Mouse (Mus musculus): ENCODE measurements around the gene Hes2. TPM values are rescaled to one million over a fixed set of nuclear protein-coding genes. Genes with fewer than 3 reads are reported as not detected.

Gene Hes2
- total RNA-seq (2014; fragmentation: Nextera tagmentation), result not detected in 2 replicates
- total RNA-seq (2017), result 0.33 and 0.46 TPM in 2 replicates
- polyA plus RNA-seq (2012), result 0.04 and 0.18 TPM in 2 replicates

DNA sequence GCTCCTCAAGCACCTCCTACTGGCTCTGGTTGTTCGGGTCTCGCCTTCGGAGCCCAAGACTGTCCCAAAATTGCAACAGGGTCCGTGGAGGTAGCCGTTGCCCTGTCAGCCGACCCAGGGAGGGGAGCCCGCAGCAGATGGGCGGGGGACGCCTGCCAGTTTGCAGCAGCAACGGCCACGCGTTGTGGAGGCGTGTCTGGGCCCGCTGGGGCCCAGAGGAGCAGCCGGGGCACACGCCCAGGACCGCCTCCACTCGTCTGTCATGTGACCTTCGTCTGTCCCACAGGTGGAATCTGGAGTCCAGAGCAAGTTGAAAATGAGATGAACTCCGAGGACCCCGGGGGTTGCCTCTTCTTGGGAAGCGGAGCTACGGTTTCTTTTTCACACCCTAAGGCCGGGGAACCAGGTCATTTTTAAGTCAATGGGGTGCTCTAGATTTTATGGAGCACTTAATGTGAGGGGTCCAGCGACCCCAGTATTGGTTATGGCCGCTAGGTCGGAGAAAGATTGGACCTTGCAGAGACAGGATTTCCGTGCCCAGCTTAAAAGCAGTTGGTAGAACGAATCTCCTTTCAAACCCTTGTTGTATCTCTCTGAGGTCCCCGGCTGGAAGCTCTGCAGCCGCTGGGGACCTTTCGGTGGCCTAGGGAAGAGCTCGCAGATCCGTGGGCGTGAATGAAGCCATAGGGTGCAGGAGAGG is at the start of gene Hes2:
Gene Hes2 (plus strand): TSS at position 283 of the 700 bp plus-strand sequence.
- no peak for DNase-seq (ENCODE audit: low spot score)
- Histone ChIP-seq H3K9me3 (replicated peaks) (peaks cover 3% of the 10 kb centered on the region; the same call in 1 of the 2 replicates), H3K36me3 (replicated peaks) (no peaks in the 10 kb centered on the region), H3K27me3 (ENCODE audit: insufficient read depth, low read length) (peaks cover 32% of the 10 kb centered on the region), H3K4me1 (ENCODE audit: insufficient read depth, low read depth, low read length) (peaks cover 41% of the 10 kb centered on the region), H3K4me3 (ENCODE audit: low read depth, low read length) (peak within 1 kb of the TSS; percentile 71)
- peak; percentile 62 for ATAC-seq (ENCODE audit: extremely low read depth, insufficient number of reproducible peaks, low FRiP score, poor library complexity, severe bottlenecking)
- TF ChIP-seq GATA1 (IDR thresholded peaks at IDR 0.05; ENCODE audit: borderline replicate concordance, low read length) (no peak), GATA2 (IDR thresholded peaks at IDR 0.05; ENCODE audit: borderline replicate concordance, low read depth, low read length) (no peak), POLR2AphosphoS5 (IDR thresholded peaks at IDR 0.05; ENCODE audit: insufficient replicate concordance, low read depth, low read length) (no peak), CTCF (IDR thresholded peaks at IDR 0.05; ENCODE audit: low read depth, low read length) (no peak), TAL1 (conservative IDR thresholded peaks at IDR 0.05; ENCODE audit: low read depth, low read length) (no peak)

DNA sequence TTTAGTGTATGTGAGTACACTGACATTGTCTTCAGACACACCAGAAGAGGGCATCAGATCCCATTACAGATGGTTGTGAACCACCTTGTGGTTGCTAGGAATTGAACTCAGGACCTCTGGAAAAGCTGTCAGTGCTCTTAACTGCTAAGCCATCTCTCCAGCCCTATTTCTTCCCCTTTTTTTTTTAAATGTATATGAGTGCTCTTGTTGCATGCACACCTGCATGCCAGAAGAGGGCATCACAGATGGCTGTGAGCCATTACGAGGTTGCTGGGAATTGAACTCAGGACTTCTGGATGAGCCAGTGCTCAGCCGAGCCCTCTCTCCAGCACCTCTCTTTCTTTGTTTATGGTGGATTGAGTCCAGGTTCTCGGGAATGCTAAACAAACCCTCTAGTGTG is 49.2 kb upstream of the Hes2 start:
- DNase-seq (ENCODE audit: low spot score), result no peak
- peaks cover 5% of the 10 kb centered on the region; the same call in 1 of the 2 replicates for H3K27me3 ChIP-seq (ENCODE audit: insufficient read depth, low read length)
- peaks cover 15% of the 10 kb centered on the region for H3K4me1 ChIP-seq (ENCODE audit: insufficient read depth, low read depth, low read length)
- ATAC-seq (ENCODE audit: extremely low read depth, insufficient number of reproducible peaks, low FRiP score, poor library complexity, severe bottlenecking), result no peak
- TF ChIP-seq POLR2AphosphoS5 (IDR thresholded peaks at IDR 0.05; ENCODE audit: insufficient replicate concordance, low read depth, low read length), result no peak
- no peak for TF ChIP-seq TAL1 (conservative IDR thresholded peaks at IDR 0.05; ENCODE audit: low read depth, low read length)
- no peak for TF ChIP-seq GATA1 (IDR thresholded peaks at IDR 0.05; ENCODE audit: borderline replicate concordance, low read length)
- TF ChIP-seq GATA2 (IDR thresholded peaks at IDR 0.05; ENCODE audit: borderline replicate concordance, low read depth, low read length), result no peak
- no peak for TF ChIP-seq CTCF (IDR thresholded peaks at IDR 0.05; ENCODE audit: low read depth, low read length)
- H3K36me3 ChIP-seq (replicated peaks), result peaks cover 8% of the 10 kb centered on the region
- H3K4me3 ChIP-seq (ENCODE audit: low read depth, low read length), result no peak overlapping the region
- H3K9me3 ChIP-seq (replicated peaks), result no peaks in the 10 kb centered on the region

DNA sequence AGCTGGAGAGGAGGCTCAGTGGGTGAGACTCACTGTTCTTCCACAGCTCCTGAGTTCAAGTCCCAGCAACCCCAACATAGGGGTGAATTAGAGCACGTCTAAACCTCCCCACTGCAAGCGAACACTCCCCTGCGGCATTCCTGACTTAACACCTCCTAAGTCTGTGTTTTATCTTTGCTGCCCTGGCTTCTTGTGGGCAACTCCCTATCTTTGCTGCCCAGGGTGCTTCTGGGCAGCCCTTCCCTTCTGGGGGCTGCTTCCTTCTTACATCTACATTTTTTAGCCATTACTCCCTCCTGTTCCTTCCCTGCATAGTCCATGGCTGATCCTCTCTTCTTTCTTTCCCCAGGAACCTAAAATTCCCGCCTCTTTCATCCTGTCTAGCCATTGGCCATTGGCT is 48.0 kb upstream of the Hes2 start:
- no peaks in the 10 kb centered on the region for H3K9me3 ChIP-seq (replicated peaks)
- DNase-seq (ENCODE audit: low spot score) (no peak), ATAC-seq (ENCODE audit: extremely low read depth, insufficient number of reproducible peaks, low FRiP score, poor library complexity, severe bottlenecking) (no peak)
- peaks cover 15% of the 10 kb centered on the region for H3K4me1 ChIP-seq (ENCODE audit: insufficient read depth, low read depth, low read length)
- peaks cover 8% of the 10 kb centered on the region for H3K36me3 ChIP-seq (replicated peaks)
- no peak overlapping the region for H3K4me3 ChIP-seq (ENCODE audit: low read depth, low read length)
- H3K27me3 ChIP-seq (ENCODE audit: insufficient read depth, low read length), result peaks cover 12% of the 10 kb centered on the region
- no peak for TF ChIP-seq POLR2AphosphoS5 (IDR thresholded peaks at IDR 0.05; ENCODE audit: insufficient replicate concordance, low read depth, low read length)
- TF ChIP-seq TAL1 (conservative IDR thresholded peaks at IDR 0.05; ENCODE audit: low read depth, low read length), result no peak
- TF ChIP-seq CTCF (IDR thresholded peaks at IDR 0.05; ENCODE audit: low read depth, low read length), result no peak
- no peak for TF ChIP-seq GATA1 (IDR thresholded peaks at IDR 0.05; ENCODE audit: borderline replicate concordance, low read length)
- no peak for TF ChIP-seq GATA2 (IDR thresholded peaks at IDR 0.05; ENCODE audit: borderline replicate concordance, low read depth, low read length)

DNA sequence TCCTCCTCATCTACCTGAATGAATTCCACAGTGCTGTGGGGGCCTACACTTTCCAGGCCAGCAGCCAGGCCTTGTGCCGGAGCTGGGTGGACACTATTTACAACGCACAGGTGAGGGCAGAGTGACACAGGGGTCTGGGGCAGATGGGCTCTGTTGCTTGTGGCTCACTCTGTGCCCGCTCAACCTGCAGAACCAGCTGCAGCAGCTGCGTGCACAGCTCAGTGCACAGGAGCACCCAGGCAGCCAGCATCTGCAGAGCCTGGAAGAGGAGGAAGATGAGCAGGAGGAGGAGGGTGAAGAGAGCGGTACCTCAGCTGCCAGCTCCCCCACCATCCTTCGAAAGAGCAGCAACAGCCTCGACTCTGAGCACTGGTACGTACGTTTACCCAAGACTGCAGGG is 46.3 kb upstream of the Hes2 start:
- TF ChIP-seq GATA1 (IDR thresholded peaks at IDR 0.05; ENCODE audit: borderline replicate concordance, low read length), result no peak
- no peak for TF ChIP-seq POLR2AphosphoS5 (IDR thresholded peaks at IDR 0.05; ENCODE audit: insufficient replicate concordance, low read depth, low read length)
- TF ChIP-seq TAL1 (conservative IDR thresholded peaks at IDR 0.05; ENCODE audit: low read depth, low read length), result no peak
- TF ChIP-seq GATA2 (IDR thresholded peaks at IDR 0.05; ENCODE audit: borderline replicate concordance, low read depth, low read length), result no peak
- H3K36me3 ChIP-seq (replicated peaks), result peaks cover 8% of the 10 kb centered on the region
- no peak for DNase-seq (ENCODE audit: low spot score)
- H3K4me1 ChIP-seq (ENCODE audit: insufficient read depth, low read depth, low read length), result peaks cover 10% of the 10 kb centered on the region
- ATAC-seq (ENCODE audit: extremely low read depth, insufficient number of reproducible peaks, low FRiP score, poor library complexity, severe bottlenecking), result no peak
- H3K9me3 ChIP-seq (replicated peaks), result no peaks in the 10 kb centered on the region
- peaks cover 26% of the 10 kb centered on the region for H3K27me3 ChIP-seq (ENCODE audit: insufficient read depth, low read length)
- no peak overlapping the region for H3K4me3 ChIP-seq (ENCODE audit: low read depth, low read length)

DNA sequence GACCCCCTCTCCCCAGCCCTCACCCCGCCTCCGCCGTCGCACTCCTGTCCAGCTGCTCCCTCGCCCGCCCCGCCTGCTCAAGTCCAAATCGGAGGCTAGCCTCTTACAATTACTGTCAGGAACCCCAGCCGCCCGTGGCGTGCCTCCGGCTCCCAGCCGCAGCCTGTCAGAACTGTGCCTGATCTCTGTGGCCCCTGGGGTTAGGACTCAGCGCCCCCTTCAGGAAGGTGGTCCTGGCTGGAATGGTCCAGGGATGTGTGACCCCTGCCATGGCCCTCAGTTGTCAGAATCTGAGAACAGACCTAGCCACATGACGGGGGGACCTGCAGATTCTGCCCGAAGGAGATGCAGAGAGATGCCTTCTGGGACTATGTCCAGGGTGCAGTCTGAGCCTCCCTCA is 44.6 kb upstream of the Hes2 start:
- Histone ChIP-seq H3K27me3 (ENCODE audit: insufficient read depth, low read length) (peaks cover 44% of the 10 kb centered on the region), H3K4me1 (ENCODE audit: insufficient read depth, low read depth, low read length) (no peaks in the 10 kb centered on the region), H3K9me3 (replicated peaks) (no peaks in the 10 kb centered on the region), H3K4me3 (ENCODE audit: low read depth, low read length) (no peak overlapping the region), H3K36me3 (replicated peaks) (no peaks in the 10 kb centered on the region)
- ATAC-seq (ENCODE audit: extremely low read depth, insufficient number of reproducible peaks, low FRiP score, poor library complexity, severe bottlenecking), result no peak
- DNase-seq (ENCODE audit: low spot score), result no peak
- no peak for TF ChIP-seq GATA1 (IDR thresholded peaks at IDR 0.05; ENCODE audit: borderline replicate concordance, low read length)

DNA sequence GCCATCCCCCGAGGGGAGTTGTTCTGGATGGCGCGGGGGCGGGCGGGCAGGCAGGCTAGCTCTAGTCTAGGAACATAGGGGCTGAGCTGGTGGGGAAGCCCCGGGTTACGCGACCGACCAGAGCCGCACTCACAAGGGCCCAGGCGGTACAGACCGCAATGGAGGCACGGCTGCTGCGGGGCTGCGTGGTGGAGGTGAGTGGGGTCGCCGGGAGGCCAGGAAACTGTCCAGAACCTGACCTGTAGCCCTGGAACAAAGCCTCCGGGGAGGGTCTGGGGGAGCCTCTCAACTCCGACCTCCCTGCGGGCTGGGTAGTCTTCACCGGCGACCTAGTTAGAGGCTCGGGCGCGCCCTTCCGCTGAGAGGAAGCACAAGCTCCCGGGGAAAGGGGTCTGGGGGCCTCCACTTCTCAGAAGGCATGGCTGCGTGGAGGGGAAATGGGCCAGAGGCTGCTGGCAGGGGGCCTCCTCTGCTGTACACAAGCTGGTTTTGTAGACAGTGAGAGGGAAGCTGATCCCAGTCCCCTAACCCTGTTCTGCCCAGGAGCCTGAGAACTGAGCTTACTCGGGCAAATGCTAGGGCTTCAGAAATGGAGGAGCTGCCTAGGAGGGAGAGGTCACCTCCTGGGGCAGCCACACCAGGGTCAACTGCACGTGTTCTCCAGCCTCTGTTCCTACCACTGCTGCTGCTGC is 42.6 kb upstream of the Hes2 start, which contains the start of gene Tnfrsf25:
Gene Tnfrsf25 (plus strand): TSS at position 14 of the 692 bp plus-strand sequence.
- H3K27me3 ChIP-seq (ENCODE audit: insufficient read depth, low read length), result peaks cover 63% of the 10 kb centered on the region
- no peak for DNase-seq (ENCODE audit: low spot score)
- H3K4me1 ChIP-seq (ENCODE audit: insufficient read depth, low read depth, low read length), result 0 out of 2 replicates have a peak, but pooled peaks cover 2% of the 10 kb centered on the region
- TF ChIP-seq TAL1 (conservative IDR thresholded peaks at IDR 0.05; ENCODE audit: low read depth, low read length), result no peak
- no peak for TF ChIP-seq POLR2AphosphoS5 (IDR thresholded peaks at IDR 0.05; ENCODE audit: insufficient replicate concordance, low read depth, low read length)
- TF ChIP-seq CTCF (IDR thresholded peaks at IDR 0.05; ENCODE audit: low read depth, low read length), result no peak
- TF ChIP-seq GATA1 (IDR thresholded peaks at IDR 0.05; ENCODE audit: borderline replicate concordance, low read length), result no peak
- no peak for TF ChIP-seq GATA2 (IDR thresholded peaks at IDR 0.05; ENCODE audit: borderline replicate concordance, low read depth, low read length)
- H3K9me3 ChIP-seq (replicated peaks), result no peaks in the 10 kb centered on the region
- ATAC-seq (ENCODE audit: extremely low read depth, insufficient number of reproducible peaks, low FRiP score, poor library complexity, severe bottlenecking), result no peak
- no peaks in the 10 kb centered on the region for H3K36me3 ChIP-seq (replicated peaks)
- no peak within 1 kb of the TSS for H3K4me3 ChIP-seq (ENCODE audit: low read depth, low read length)

Data from G1E (cell line).